Mouse (Mus musculus) inflammation-experienced regulatory T-cells, adult 16 weeks (primary cell): ENCODE data around the gene Col5a2. TPM values are rescaled to one million over a fixed set of nuclear protein-coding genes. Genes with fewer than 3 reads are reported as not detected.

Experiments
- polyA plus RNA-seq: library from polyadenylated mRNA; unstranded; fragments of 100-300 nt; shearing (Covaris generic); gene quantifications from one replicate; pipeline ENCODE4 v1.2.1, GENCODE M21; 2017

Col5a2 gene
- polyA plus RNA-seq = 0.09 TPM

GRCm38 (mm10) chr1:45502865-45503332, at the start of gene Col5a2:
Gene Col5a2, minus strand, starts transcription at chr1:45503282.

Other genes starting within 250 kb of the Col5a2 start
- not detected for gene Col3a1, start 191.7 kb downstream of the Col5a2 start, polyA plus RNA-seq